Mouse (Mus musculus) G1E (cell line): ENCODE measurements around the gene Fgf3.

Experiments used
- CTCF ChIP-seq: IDR thresholded peaks from 2 replicates; pipeline ENCODE4 v1.5.1; 2012; ENCODE audit warnings: low read depth, low read length, inconsistent platforms, mixed read lengths
- GATA1 ChIP-seq: IDR thresholded peaks from 2 replicates; pipeline ENCODE4 v1.6.1; 2012; ENCODE audit warnings: borderline replicate concordance, low read length, inconsistent platforms, mixed read lengths
- POLR2AphosphoS5 ChIP-seq: IDR thresholded peaks from 2 replicates; pipeline ENCODE4 v1.6.1; 2012; ENCODE audit warnings: low read depth, low read length, inconsistent platforms; ENCODE audit not compliant: insufficient replicate concordance
- TAL1 ChIP-seq: conservative IDR thresholded peaks from 2 replicates; pipeline ENCODE4 v1.6.1; 2012; ENCODE audit warnings: low read depth, low read length, inconsistent platforms, mixed read lengths

- TF ChIP-seq POLR2AphosphoS5 (no peak), CTCF (no peak), GATA1 (no peak), TAL1 (no peak)
Measured at GRCm38 (mm10) chr7:144847067-144847466, 9.2 kb downstream of the Fgf3 start, which contains the start of gene Fgf4.
